Mouse (Mus musculus) brain, embryonic 14.5 days (tissue): ENCODE data around the gene Tgm5.
"Not testable (repeated sequence)": the region's sequence is repeated elsewhere in the genome, so short reads cannot be mapped to it uniquely, and the experiment has no call there.

Experiments used
- CTCF ChIP-seq: fragments of 200-500 bp; IDR thresholded peaks from 2 replicates; pipeline ENCODE4 v1.5.1; 2012; ENCODE audit warnings: inconsistent platforms, mild to moderate bottlenecking, moderate library complexity, borderline replicate concordance; ENCODE audit not compliant: insufficient read depth, insufficient read length; ENCODE audit errors: extremely low read depth
- POLR2A ChIP-seq: fragments of 200-500 bp; IDR thresholded peaks from 2 replicates; pipeline ENCODE4 v1.6.1; 2012; ENCODE audit warnings: mild to moderate bottlenecking, inconsistent platforms, borderline replicate concordance; ENCODE audit not compliant: poor library complexity, insufficient read depth, insufficient read length, severe bottlenecking; ENCODE audit errors: extremely low read depth

GRCm38 (mm10) chr2:121126302-121126701 lies 40.7 kb upstream of the Tgm5 start:
- not testable (repeated sequence) for TF ChIP-seq CTCF, POLR2A
